Mouse (Mus musculus) frontal cortex, adult 2 months (tissue): ENCODE results near the gene Fam234a. TPM values are rescaled to one million over a fixed set of nuclear protein-coding genes. Genes with fewer than 3 reads are reported as not detected.
"Not testable (repeated sequence)": the region's sequence is repeated elsewhere in the genome, so short reads cannot be mapped to it uniquely, and the experiment has no call there.

Experiments used
- DNase-seq, 2 experiments: peaks; one replicate each; pipeline ENCODE4 v3.0.0; 2022; ENCODE audit warnings: low spot score in 1 of 2; ENCODE audit errors: extremely low spot score in 1 of 2
- polyA plus RNA-seq: library from polyadenylated mRNA; depleted of rRNA; stranded (reverse); fragments of >200 nt; gene quantifications from 2 replicates; pipeline ENCODE4 v1.2.3, GENCODE M21; 2012; rRNA removed

Gene Fam234a
- polyA plus RNA-seq, 1 experiment, result 20.2 TPM

GRCm38 (mm10) chr17:26187592-26187991, 56.5 kb downstream of the Fam234a start:
- DNase-seq, result no peak

GRCm38 (mm10) chr17:26181179-26181578, 62.9 kb downstream of the Fam234a start:
- no peak for DNase-seq

- no peak for DNase-seq
Observed at GRCm38 (mm10) chr17:26178611-26179010, 65.4 kb downstream of the Fam234a start.

- DNase-seq, result not testable (repeated sequence)
Observed at GRCm38 (mm10) chr17:26175248-26175647, 68.8 kb downstream of the Fam234a start.

GRCm38 (mm10) chr17:26168039-26168438, 76.0 kb downstream of the Fam234a start:
- no peak for DNase-seq

GRCm38 (mm10) chr17:26162736-26163135, 81.3 kb downstream of the Fam234a start:
- DNase-seq, result no peak

Other genes starting within 250 kb of the Fam234a start
- 98.1 and 98.7 TPM in 2 replicates for gene Rab11fip3, start 174.7 kb downstream of the Fam234a start, polyA plus RNA-seq
- 39.6 and 41.5 TPM in 2 replicates for gene Decr2, start 153.9 kb downstream of the Fam234a start, polyA plus RNA-seq
- gene Nme4, start 148.6 kb downstream of the Fam234a start, polyA plus RNA-seq, result 9.2 and 10.1 TPM in 2 replicates
- 29.7 and 31.4 TPM in 2 replicates for gene Tmem8, start 130.9 kb downstream of the Fam234a start, polyA plus RNA-seq
- 88.4 and 95.4 TPM in 2 replicates for gene Mrpl28, start 120.7 kb downstream of the Fam234a start, polyA plus RNA-seq
- 16.9 and 20.5 TPM in 2 replicates for gene Axin1, start 105.6 kb downstream of the Fam234a start, polyA plus RNA-seq
- gene Pdia2, start 45.2 kb downstream of the Fam234a start, polyA plus RNA-seq, result 0.17 and 0.28 TPM in 2 replicates
- gene Rgs11, start 41.3 kb downstream of the Fam234a start, polyA plus RNA-seq, result 87.1 and 90.1 TPM in 2 replicates
- 132 and 140 TPM in 2 replicates for gene Arhgdig, start 36.5 kb downstream of the Fam234a start, polyA plus RNA-seq
- gene Luc7l, start 8.7 kb upstream of the Fam234a start, polyA plus RNA-seq, result 72.2 and 81.6 TPM in 2 replicates
- 60.4 and 66.5 TPM in 2 replicates for gene Neurl1b, start 170.6 kb upstream of the Fam234a start, polyA plus RNA-seq